Mouse (Mus musculus): Measurements from ENCODE around the gene Snrpc. TPM values are rescaled to one million over a fixed set of nuclear protein-coding genes. Genes with fewer than 3 reads are reported as not detected.

Snrpc gene
- total RNA-seq, 2 experiments from 2014 or later: 68.3 to 71.2 TPM

DNA sequence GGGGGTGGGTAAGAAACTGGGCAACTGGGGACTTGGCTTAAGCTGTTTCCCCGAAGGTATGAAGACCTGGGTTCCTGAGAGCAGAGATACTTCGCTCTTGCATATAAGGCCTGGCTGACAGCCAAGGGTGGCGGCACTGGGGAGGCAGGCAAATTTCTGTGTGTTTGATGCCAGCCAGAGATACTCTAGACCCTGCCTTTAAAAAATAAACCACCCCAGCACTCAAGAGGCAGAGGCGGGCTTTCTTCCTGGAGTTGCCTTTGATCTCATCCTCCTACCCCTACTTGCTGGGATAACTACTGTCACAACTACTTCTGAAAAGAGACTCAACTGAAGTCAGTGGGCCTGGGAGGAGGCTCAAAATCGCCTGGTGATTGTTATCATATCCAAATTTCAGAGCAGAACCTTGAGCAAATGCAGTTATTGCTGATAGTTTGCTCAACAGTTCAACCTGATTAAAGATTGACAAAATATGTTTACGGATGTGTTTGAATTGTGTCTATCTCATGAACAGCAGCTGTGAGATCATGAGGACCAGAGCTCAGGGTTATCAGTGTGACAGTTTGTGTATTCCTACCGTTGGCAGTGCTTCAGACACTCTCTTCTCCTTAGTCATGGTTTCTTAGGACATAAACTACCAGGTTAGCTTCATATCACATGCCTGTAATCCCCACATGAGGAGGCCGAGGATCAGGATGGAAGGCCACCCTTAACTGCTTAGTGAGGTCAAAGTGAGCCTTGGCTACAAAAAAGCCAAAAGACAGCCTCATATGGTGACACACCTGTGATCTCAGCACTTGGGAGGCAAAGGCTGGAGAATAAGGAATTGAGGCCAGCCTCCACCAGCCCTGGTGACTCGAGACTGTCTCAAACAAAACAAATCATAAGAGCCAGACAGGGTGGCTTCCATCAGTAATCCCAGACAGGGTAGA, 16.3 kb upstream of the Snrpc start:
- H3K27ac ChIP-seq: peak overlapping the region; percentile 95
- TF ChIP-seq CTCF (IDR thresholded peaks at IDR 0.05): no peak
- H3K4me3 ChIP-seq: peak overlapping the region; percentile 99
- intact Hi-C loops (cut with DNase I): loop anchor here (1.0 kb wide), 1 partner anchor 18 kb away; no protein-coding TSS in a partner anchor
- peak; percentile 39 for DNase-seq

DNA sequence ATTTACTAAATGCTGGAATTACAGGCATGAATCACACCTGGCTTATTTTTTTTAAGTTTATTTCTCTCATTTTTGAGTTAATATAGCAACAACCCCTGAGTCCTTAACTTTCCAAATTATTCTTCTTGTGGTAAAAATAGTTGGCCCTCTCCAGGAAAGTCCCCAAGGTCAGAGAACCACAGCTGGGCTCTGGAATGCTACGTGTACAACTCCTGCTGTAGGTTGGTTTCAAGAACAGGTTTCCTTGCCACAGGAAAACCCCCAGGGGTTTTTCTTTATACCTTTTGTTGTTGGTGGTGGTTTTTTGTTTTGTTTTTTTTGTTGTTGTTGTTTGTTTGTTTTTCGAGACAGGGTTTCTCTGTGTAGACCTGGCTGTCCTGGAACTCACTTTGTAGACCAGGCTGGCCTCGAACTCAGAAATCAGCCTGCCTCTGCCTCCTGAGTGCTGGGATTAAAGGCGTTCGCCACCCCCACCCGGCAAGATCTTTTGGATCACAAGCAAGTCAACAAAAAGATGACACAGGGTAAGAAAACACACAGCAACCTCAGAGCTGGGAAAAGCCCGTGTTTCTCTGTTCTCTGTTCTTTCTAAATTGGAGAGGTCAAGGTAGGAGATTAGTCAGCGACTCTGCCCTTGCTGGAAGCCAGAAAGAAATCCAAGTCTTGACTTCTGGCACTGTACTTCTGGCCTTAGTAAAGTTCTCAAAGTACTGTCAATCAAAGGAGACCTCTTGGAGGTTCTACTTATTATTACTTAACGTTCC, 14.6 kb upstream of the Snrpc start:
- no peak for DNase-seq
- Histone ChIP-seq H3K4me3 (no peak overlapping the region), H3K27ac (no peak overlapping the region)
- intact Hi-C loops (cut with DNase I): no loop called here
- TF ChIP-seq CTCF (IDR thresholded peaks at IDR 0.05): no peak

DNA sequence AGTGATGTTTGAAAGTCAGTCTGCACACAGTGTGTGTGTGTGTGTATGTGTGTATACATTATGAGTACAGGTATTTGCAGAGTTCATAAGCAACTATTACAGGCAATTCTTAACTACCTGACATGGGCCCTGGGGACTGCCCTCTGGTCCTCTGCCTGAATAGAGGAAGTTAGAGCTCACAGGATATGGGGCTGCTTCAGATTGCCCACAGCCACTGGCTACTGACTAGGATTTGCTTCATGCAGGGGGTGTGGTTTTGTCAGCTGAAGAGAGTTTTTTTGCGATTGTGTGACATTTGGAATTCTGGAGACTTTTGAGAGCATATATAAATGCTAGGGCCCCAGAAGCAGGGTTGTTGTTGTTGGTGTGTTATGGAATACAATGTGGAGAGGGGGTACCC, 13.0 kb upstream of the Snrpc start:
- H3K27ac ChIP-seq: no peak overlapping the region
- no peak for TF ChIP-seq CTCF (IDR thresholded peaks at IDR 0.05)
- no peak overlapping the region for H3K4me3 ChIP-seq
- intact Hi-C loops (cut with DNase I): no loop called here
- DNase-seq: no peak

DNA sequence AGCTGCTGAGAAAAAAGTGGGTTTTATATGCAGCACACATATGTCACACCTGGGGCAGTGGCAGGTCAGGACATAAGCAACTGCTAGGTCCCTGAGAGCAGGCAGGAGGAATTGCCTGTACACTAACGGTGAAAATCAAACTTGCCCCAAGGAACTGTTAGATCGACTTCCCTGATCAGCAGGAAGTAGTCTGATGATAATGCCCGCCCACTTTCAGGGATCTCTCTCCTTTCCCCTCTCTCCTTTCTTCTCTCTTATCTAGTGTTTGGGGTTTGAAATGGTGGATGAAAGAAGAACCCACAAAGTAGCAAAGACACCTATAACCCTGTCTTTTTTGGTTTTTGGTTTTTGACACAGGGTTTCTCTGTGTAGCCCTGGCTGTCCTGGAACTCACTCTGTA, 12.4 kb upstream of the Snrpc start:
- no peak overlapping the region; the same call in 1 of the 2 replicates for H3K4me3 ChIP-seq
- peak overlapping the region; percentile 25; the same call in 1 of the 2 replicates for H3K27ac ChIP-seq
- intact Hi-C loops (cut with DNase I): no loop called here
- no peak for TF ChIP-seq CTCF (IDR thresholded peaks at IDR 0.05)
- no peak for DNase-seq

DNA sequence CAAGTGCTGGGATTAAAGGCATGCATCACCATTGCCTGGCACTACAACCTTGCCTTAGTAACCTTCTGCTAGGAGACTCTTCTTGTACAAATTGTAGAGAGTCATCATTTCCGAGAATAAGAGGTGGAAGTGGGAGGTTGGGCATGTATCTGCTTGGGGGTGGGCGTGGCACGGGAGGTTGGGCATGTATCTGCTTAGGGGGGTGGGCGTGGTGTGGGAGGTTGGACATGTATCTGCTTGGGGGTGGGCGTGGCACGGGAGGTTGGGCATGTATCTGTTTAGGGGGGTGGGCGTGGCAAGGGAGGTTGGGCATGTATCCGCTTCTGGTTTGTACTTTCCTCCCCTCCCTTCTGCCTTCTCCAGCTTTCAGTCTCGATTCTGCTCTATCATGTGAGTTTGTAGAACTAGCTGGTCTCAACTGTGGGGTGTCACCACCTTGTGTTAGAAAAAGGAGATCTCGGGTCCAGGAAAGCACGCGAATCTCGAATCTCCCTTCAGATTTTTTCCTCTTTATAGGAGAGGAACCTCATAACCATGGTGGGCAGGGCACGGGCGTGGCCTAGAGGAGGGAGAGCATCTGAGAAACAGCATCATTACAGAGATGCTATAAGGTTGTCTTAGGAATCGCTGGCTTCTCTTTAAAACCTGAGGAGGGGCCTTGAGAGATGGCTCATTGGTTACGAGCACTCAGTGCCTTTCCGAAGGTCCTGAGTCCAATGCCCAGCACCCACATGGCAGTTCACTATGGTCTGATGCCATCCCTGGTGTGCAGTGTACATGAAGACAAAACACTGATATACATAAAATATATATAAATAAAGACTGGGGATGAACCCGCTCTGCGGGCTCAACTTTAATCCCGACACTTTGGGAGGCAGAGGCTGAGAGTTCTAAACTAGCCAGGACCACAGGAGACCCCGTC, 11.7 kb upstream of the Snrpc start:
- DNase-seq: peak; percentile 65
- Histone ChIP-seq H3K4me3 (peak overlapping the region; percentile 54), H3K27ac (peak overlapping the region; percentile 71)
- intact Hi-C loops (cut with DNase I): no loop called here
- no peak for TF ChIP-seq CTCF (IDR thresholded peaks at IDR 0.05)

DNA sequence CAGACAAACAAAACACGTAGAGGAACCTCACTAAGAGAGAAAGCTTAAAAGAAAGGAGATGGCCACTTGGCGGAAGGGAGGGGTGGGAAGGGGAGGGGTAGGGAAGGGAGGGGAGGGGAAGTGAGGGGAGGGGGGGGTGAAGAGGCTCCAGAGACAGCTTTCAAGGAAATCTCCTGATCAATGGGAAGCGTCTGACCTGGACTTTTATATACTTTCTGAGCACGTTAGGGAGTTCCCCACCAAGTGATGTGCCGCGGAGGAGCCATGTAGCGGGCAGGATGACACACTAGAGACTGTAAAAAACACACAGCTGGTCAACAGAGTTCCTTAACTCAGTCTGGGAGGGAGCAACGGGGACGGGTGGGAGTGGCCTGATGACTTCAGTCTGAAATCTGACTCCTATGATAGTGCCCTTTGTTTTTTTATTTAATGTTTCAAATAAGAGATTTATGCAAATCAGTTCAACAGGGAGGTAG, 11.0 kb upstream of the Snrpc start:
- intact Hi-C loops (cut with DNase I): no loop called here
- DNase-seq: peak; percentile 41
- peak overlapping the region; percentile 71 for H3K27ac ChIP-seq
- H3K4me3 ChIP-seq: peak overlapping the region; percentile 54
- no peak for TF ChIP-seq CTCF (IDR thresholded peaks at IDR 0.05)

DNA sequence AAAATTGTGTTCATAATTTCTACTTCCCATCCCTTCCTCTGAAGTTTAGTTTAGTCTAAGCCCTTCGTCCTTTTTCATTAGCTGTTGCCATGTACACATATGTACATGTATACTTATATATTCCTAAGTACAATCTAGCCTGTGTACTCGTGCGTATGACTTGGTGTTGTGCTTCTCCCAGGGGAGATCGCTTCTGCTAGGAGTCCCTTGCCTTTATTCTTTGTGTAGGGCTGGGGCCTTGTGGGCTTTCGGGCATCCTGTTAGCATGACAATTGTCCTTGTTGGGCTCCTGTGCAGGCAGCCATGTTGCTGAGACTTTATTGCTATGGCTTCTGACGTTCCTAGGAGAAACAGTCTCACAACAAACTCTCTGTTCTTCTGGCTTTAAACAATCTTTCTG, 10.4 kb upstream of the Snrpc start:
- intact Hi-C loops (cut with DNase I): no loop called here
- no peak for TF ChIP-seq CTCF (IDR thresholded peaks at IDR 0.05)
- no peak overlapping the region; the same call in 1 of the 2 replicates for H3K4me3 ChIP-seq
- no peak for DNase-seq
- peak overlapping the region; percentile 52; the same call in 1 of the 2 replicates for H3K27ac ChIP-seq

DNA sequence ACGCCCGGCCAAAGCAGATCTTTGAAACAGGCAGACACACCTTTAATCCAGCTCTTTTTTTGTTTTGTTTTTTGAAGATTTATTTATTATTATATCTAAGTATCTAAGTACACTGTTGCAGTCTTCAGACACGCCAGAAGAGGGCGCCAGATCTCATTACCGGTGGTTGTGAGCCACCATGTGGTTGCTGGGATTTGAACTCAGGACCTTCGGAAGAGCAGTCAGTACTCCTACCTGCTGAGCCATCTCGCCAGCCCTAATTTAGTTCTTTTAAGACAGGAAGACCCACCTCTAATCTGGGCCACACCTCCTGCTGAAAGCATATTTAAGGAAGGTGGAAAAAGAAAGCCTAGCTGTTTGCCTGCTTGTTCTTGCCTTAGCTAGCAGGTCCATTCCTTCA, 7.5 kb upstream of the Snrpc start:
- peak; percentile 54 for TF ChIP-seq CTCF (IDR thresholded peaks at IDR 0.05)

DNA sequence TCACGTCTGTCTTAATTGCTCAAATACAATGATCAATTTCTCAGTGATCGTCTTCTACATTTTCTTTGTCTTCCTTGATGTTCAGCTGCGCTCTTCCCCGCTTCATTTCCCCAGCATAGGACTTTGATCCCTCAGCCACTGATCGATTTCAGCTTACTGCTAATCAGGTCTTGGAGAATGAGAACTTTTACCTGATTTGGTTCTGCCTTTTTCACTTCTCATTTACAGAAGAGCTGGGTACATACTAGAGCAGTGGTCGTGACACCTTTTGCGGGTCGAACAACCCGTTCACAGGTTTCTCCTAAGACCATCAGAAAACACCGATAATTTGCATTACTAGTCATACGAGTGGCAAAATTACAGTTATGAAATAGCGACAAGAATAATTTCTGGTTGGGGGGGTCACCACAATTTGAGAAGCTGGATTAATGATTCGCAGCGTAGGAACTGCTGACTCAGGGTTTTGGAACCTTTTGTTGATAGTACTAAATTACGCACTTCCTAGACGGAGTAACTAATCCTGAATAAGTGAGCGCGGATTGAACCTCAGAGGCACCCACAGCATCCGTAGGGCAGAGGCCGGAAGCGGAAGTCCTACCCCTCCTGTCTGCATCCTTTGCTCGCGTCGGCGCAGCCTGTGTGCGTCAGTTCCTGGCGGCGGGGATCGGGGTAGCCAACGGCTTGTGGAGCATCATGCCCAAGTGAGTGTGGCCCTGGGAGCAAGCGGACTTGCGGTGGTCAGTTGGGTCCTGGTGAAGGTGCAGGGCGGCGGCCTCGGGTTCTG, 1.7 kb downstream of the Snrpc start:
- Histone ChIP-seq H3K27ac (peak overlapping the region; percentile 92), H3K4me3 (peak overlapping the region; percentile 99)
- TF ChIP-seq CTCF (IDR thresholded peaks at IDR 0.05): peak; percentile 2; the same call in 1 of the 2 replicates
- intact Hi-C loops (cut with DNase I): loop anchor here (1.0 to 5.0 kb wide), 2 partner anchors 18 to 68 kb away; partner anchors contain the start of genes Anks1 and Taf11
- peak; percentile 97 for DNase-seq

More for the DNA sequence above, 7.5 kb upstream of the Snrpc start:
- H3K4me3 ChIP-seq: no peak overlapping the region
- DNase-seq: no peak
- H3K27ac ChIP-seq: no peak overlapping the region
- intact Hi-C loops (cut with DNase I): no loop called here

DNA sequence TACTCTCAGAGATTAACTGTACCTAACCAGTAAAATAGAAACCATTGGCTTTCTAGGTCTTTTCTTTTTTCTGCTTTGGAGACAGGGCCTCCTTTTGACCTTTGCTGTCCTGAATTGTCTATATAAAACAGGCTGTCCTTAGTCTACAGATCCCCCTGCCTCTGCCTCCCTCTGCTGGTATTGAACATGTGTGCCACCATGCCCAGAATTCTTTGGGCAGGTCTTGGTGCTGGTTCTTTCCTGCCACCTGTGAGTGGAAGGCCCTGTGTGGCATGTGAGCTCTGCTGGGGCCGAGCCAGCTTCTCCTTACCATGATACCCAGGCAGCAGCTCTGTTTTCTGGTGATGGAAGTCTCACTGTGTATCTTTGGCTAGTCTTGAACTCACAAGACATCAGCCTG, 10.4 kb downstream of the Snrpc start:
- Histone ChIP-seq H3K27ac (no peak overlapping the region), H3K4me3 (no peak overlapping the region)
- intact Hi-C loops (cut with DNase I): no loop called here
- no peak for DNase-seq
- TF ChIP-seq CTCF (IDR thresholded peaks at IDR 0.05): no peak

DNA sequence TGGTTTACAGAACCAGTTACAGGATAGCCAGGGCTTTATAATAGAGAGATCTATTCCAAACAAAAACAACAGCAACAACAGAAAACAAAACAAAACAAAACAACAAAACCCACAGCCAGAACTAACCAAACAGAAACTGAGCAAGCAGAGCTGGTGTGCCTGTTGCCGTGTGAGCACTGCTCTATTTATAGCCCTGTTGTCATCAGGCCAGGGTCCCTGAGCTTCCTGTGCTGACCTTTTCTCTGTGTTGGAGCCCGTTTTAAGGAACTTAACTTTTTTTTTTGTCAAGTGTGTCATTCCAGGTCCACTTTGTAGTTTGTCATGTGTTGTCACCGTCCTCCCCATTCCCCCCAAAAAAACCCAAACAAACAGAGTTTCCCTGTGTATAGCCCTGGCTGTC, 13.1 kb downstream of the Snrpc start:
- intact Hi-C loops (cut with DNase I): no loop called here
- peak; percentile 61 for DNase-seq
- no peak for TF ChIP-seq CTCF (IDR thresholded peaks at IDR 0.05)
- Histone ChIP-seq H3K4me3 (peak overlapping the region; percentile 46), H3K27ac (peak overlapping the region; percentile 86)
